Mouse (Mus musculus): ENCODE results near the gene Atcay.
A peak's percentile ranks its signal among the peaks of the same experiment; 100 is the strongest.
"Not testable (repeated sequence)": the region's sequence is repeated elsewhere in the genome, so short reads cannot be mapped to it uniquely, and the experiment has no call there.

Gene Atcay

DNA sequence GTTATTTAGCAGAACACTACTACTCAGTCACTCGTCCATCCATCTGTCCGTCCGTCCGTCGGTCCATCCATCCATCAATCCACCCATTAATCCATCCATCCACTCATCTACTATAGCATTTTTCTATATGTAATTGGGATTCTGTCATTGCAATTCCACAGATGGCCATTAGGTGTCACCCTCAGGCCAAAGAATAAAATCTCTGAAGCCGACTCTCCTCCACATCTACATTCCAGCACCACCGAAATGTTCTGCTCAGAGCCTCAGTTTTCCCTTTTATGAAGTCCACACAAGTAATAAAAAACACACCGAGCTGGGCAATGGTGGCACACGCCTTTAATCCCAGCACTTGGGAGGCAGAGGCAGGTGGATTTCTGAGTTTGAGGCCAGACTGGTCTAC is 32.4 kb downstream of the Atcay start:
- peak; percentile 73 for DNase-seq

DNA sequence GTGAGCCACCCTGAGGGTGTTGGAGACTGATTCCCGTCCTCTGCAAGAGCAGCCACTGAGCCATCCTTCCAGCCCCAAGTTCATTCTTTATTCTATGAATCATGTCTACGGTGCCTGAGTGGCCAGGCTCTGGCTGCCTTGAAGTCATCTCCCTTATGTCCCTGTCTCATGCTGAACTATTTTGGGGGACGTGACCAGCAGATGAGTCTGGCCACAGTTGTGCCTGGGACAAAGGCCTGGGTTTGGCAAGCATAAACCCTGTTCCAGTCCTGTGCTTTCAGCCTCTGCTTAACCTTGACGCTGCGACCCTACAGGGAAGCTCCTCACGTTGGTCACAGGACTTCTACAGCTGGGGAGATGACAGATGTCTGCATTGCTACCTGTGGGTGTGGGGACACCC is 33.3 kb downstream of the Atcay start:
- no peak for DNase-seq

DNA sequence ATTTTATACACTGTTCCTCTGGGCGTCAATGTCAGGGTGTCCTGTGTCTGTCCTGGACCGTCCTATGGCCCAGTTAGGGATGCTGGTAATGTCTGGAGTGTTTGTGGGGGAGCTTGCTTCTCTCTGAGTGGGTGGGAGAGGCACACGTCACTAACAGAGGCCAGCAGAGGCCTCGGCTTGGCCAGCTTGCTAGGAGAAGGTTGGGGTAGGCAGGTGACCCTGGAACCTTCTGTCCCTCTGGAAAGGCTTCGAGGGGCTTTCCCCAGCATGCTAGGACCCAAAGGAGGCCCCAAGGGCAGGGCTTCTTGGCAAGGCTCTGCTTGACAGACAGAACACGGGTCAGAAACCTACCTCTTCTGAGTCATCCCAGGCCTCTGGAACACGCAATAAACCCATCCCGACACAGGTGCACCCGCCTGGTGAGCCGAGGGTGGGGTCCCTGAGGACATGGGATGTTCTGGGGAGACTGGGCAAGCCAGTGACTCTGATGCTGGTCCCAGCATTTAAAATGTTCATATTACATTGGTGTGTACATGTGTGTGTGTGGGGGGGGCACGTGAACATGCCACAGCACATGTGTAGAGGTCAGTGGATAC is 34.1 kb downstream of the Atcay start:
- no peak for DNase-seq

DNA sequence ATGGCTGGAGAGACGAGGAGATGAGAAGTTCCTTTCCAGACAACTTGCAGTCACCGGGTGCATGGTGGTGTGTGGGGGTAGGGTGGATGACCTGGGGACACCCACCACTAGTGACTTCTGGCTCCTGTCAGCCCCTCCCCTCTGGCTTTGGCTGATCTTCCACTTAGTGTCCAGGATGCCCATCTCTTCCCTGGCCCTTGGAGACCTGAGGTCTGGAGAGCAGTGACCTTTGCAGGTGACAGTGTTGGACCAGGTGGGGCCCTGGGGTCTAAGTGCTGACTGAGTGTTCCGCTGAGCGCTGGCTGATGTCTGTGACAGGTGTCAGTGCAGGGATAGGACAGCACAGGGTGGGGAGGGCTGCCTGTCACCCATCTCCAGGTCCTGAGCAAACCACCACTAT is 35.3 kb downstream of the Atcay start:
- DNase-seq, result no peak

DNA sequence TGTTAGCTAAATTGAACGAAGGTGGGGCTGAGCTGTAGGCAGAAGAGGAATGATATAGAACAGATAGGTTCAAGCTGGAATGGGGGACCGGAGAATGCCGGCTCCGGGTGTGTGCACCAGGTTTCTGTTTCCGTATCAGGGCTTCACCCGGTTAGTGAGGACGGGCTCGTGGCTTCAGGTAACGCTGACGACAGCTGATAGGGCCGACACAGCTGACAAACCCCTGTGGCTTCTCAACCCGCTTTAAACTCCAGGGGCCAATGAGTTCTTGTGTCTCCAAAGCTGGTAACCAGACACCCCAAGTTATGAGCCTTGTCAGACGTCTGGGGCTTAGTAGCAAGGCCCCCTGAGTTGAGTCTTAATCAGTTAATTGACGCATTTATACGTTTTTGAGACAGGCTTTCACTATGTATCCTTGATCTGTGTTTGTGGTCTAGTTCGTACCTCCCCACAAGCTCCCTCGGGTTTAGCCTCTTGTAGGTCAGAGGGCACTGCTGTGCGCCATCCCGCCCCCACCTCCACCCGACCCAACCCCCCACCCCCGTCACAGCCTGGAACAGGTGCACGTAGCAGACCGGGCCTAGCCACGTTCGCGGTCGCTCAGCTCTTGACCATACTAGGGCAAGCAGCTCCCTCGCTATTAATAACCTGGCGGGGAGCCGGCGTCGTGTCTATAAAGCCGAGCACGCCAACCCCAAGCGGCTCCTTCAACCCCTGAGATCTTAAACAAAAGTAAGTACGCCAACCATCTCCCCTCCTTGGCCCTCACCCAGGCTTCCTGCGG is 36.5 kb downstream of the Atcay start:
- DNase-seq, result peak; percentile 74

DNA sequence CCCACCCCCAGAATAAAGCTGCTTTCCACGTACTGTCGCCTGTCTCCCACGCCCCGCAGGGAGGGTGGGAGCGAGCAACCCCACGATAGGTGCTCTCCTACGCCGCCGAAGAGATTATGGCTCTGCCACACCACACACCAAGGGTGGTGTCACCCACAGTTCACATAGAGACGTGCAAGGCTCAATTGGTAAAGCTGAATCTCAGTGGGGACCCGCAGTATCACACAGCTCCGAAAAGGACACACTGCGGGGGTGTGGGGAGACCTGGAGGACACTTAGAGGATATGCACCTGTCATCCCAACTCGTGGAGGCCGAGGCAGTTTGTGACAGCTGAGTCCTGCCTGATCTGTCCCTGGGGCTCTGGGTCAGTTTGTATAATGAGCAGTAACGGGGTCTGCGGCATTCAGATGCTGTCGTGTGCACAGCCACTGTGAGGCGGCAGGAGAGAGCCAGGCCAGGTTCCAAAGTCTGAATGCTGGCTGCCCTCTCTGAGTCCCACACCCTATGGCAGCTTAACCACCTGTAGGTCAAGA is 37.6 kb downstream of the Atcay start:
- DNase-seq, result no peak

DNA sequence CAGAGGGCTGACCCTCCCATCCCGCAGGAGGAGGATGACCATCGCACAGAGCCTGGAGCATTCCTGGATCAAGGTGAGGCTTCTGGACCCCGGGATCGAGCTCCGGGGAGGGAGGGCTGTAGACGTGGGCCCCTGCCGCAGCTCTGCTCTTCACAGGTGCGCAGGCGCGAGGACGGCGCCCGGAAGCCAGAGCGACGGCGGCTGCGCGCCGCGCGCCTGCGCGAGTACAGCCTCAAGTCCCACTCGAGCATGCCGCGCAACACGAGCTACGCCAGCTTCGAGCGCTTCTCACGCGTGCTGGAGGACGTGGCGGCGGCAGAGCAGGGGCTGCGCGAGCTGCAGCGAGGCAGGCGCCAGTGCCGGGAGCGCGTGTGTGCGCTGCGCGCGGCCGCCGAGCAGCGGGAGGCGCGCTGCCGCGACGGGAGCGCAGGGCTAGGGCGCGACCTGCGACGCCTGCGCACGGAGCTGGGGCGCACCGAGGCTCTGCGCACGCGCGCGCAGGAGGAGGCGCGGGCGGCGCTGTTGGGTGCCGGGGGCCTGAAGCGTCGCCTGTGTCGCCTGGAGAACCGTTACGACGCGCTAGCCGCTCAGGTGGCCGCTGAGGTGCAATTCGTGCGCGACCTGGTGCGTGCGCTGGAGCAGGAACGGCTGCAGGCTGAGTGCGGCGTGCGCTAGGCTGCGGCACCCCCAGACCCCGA is 38.2 kb downstream of the Atcay start:
- peak; percentile 83 for DNase-seq

DNA sequence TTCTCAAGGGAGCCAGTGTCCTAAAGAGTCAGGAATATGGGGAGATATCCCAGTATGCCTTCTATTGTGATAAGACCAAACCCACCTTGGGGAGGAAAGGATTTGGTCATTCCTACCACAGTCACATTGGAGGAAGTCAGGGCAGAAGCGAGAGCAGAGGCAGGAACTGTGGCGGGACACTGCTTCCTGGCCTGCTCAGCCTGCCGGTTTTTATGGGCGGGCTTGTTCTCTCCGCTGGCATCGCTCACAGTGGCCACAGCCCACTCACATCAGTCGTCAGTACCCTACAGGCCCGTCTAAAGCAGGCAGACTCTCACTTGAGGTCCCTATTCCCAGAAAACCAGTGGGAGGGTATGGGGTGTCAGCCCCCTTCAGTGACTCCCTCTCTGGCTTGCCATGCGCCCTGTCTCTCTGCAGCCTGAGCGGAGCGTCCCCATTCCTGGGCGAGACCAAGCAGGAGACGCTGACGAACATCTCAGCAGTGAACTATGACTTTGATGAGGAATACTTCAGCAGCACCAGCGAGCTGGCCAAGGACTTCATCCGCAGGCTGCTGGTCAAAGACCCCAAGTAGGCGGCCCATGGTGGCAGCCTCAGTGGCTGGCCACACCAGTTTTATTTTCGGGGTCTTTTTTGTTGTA is 39.2 kb downstream of the Atcay start:
- peak; percentile 56 for DNase-seq

DNA sequence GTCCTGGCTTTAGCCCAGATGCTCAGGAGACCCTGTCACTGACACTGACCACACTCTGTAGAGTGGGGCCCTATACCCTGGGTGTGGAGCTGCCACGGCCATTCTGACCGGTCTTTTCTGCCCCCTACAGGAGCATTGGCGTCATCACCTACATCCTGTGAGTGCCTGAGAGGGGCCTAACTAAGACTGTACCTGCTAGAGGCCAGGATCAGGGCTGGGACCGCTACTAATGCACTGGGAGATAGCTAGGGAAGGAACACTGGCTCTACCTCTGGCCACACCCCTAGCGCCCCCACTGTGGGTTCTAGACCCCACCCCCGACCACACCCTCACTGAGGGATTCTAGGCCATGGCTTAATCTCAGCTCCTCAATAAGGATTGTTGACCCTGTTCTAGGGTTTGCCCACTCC is 39.7 kb downstream of the Atcay start:
- DNase-seq, result peak; percentile 51

DNA sequence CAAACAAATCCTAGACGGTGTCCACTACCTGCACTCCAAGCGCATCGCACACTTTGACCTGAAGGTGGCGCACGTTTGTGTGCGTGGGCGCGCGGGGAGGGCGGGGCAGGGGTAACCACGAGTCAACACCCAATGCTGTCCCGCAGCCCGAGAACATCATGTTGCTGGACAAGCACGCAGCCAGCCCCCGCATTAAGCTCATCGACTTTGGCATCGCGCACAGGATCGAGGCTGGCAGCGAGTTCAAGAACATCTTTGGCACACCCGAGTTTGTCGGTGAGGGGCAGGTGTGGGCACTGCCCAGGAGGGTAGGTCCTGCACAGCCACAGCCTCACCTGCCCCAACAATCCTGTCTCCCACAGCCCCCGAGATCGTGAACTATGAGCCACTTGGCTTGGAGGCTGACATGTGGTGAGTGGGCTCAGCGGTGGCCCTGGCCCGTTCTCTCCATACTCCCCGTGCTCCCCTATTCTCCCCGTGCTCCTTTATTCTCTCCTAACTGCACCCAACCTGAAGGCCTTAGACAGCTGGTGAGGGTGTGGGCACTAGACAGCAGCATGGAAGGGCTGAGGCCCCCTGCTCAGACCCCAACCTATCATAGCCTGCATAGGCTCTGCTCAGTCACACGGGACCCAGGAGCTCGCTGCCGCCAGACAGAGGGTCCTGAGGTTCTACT is 40.3 kb downstream of the Atcay start:
- DNase-seq, result peak; percentile 57

DNA sequence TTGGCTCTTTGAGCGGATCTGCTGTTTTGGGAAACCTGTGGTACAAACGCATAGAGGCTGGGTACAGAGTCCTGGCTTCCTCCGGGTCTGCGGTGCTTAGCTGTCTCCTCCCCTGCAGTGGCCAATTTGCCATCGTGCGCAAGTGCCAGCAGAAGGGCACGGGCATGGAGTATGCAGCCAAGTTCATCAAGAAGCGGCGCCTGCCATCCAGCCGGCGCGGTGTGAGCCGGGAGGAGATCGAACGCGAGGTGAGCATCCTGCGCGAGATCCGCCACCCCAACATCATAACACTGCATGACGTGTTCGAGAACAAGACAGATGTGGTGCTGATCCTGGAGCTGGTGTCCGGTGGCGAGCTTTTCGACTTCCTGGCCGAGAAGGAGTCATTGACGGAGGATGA is 40.8 kb downstream of the Atcay start:
- DNase-seq, result no peak

DNA sequence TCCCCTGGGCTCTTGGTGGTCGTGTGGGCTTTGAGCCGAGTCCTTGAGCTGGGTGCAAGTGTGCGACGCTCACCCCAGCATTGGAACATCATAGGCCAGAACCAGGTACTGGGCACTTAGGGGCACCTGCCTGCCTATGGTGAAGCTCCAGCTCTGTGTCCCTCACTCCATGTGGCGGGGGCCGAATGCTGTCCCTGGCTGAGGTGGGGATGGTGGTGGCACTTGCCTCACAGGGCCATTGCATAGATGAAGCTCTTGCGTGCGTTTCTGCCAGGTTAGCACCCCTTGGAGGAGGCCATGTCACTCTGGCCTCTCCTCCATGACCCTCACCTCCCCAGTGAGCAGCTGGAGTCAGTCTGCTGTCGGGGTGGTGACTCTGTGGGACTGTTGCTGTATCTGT is 43.5 kb downstream of the Atcay start:
- DNase-seq, result no peak

DNA sequence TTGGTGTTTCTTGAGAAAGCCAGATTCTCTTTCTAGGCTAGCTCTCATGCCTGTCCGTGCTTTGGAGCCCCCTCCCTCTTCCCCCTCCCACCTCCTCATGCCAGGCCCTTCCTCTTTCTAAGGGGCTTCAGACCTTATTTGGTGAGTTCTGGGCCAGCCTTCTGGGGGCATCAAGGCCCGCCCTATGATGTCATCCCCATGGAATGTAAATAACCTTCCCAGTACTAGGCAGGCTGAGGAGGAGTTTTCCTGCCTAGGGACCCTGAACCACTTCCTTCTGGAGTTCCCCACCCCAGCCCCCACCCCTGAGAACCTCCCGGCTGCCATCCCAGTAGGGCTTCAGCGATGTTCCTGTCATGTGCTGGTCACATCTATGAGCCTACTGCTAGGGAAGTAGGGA is 45.9 kb downstream of the Atcay start:
- DNase-seq, result peak; percentile 86

DNA sequence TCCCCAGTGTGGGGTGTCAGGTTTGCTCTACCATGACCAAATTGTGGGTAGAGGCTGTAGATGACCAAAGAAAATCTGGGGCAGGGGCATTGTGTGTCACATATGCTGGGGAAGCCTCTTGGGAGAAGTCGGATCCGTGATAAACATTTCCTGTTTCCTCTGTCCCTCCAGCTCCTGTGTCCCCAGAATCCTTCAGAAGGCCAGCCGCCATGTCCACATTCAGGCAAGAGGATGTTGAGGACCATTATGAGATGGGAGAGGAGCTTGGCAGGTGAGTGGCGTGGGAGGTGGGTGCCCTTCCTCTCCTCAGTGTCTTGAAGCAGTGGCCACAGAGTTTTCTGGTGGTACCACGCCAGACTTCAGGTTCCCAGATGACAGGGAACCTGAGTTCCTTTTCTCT is 46.8 kb downstream of the Atcay start, which contains the start of gene 4930442H23Rik:
Gene 4930442H23Rik (minus strand): TSS at position 45 of the 400 bp plus-strand sequence.
- DNase-seq, result no peak

DNA sequence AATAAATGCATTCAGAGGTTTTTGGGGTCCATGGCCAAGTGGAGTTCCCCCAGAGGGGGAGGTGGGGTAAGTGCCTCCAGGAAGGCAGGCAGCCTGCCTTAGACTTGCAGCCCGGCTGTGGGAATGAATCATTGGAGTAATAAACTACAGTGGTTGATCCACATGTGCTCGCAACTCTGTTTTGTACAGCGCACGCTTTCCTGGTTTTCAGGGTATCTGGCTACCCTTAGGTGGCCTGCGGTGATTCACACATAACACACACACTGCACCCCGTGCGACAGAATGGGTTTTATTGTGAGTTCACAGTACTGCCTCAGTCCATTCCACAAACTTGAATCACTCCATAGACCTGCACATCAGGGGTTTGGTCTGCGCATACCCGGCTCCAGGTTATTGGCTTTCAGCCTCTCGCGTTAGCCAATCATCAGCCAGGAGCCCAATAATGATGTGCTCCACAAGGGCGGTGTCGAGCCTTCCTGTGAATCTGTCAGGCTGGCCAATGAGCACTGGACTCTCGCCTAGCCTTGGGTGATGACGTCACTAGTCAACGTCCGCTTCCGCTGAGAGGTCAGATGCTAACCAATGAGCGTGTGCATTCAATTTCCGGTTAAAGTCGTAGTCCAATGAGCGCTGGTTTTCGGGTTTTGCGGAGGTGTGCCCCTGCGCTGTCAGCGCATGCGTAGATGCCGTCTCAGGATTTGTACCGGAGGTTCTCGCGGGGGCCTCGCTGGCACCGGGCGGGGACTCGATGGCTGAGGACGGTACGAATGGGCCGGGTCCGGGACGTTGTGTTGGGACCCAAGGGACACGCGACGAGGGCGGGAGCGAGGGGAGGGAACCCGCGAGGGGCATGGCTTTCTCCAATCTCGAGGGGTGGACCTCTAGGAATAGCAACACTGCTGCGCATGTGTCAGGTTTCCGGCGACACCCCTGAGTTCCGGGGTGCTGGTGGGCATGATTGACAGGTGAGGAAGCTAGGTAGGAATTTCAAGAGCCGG is 48.0 kb downstream of the Atcay start, which contains the start of gene Dapk3:
Gene Dapk3 (plus strand): TSS at position 670 of the 998 bp plus-strand sequence.
- DNase-seq, result peak; percentile 98

DNA sequence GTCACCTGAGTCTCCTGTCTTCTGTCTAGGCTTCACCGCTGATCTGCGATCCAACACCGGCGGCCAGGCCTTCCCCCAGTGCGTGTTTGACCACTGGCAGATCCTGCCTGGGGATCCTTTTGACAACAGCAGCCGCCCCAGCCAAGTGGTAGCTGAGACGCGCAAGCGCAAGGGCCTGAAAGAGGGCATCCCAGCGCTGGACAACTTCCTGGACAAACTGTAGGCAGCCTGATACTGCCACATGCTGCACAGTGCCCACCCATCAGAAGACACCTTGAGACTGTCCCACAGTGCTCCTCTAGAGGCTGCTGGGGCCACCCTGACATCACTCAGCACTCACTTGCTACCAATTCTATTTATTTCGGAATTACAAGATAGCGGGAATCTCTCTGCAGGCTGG is 48.8 kb downstream of the Atcay start:
- DNase-seq, result not testable (repeated sequence)

DNA sequence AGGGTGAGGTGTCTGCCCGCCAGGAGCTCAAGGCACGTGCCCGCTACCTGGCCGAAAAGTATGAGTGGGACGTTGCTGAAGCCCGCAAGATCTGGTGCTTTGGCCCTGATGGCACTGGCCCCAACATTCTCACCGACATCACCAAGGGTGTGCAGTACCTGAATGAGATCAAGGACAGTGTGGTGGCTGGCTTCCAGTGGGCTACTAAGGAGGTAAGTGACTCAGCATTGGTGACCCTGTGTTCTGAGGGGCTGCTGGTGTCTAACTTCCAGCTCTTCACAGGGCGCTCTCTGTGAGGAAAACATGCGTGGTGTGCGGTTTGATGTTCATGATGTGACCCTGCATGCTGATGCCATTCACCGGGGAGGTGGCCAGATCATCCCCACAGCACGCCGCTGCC is 49.7 kb downstream of the Atcay start:
- no peak for DNase-seq

DNA sequence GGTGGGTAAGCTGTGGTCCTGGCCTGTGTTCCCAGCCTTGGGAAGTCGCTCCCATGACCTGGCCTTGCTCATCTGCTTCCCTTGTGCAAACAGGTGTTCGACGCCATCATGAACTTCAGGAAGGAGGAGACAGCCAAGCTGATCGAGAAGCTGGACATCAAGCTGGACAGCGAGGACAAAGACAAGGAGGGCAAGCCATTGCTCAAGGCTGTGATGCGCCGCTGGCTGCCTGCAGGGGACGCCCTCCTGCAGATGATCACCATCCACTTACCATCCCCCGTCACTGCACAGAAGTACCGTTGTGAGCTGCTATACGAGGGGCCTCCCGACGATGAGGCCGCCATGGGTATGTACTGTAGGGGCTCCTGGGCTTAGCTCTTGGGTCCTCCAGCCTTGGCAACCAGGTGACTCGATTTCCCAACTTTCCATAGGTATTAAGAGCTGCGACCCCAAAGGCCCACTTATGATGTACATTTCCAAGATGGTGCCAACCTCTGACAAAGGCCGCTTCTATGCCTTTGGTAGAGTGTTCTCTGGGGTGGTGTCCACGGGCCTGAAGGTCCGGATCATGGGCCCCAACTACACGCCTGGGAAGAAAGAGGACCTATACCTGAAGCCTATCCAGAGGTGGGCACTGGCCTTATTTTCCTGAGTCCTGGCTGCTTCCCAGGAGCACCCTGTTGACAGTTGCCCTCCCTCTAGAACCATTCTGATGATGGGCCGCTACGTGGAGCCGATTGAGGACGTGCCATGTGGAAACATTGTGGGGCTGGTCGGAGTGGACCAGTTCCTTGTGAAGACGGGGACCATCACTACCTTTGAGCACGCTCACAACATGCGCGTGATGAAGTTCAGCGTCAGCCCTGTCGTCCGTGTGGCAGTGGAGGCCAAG is 50.9 kb downstream of the Atcay start:
- DNase-seq, result no peak

DNA sequence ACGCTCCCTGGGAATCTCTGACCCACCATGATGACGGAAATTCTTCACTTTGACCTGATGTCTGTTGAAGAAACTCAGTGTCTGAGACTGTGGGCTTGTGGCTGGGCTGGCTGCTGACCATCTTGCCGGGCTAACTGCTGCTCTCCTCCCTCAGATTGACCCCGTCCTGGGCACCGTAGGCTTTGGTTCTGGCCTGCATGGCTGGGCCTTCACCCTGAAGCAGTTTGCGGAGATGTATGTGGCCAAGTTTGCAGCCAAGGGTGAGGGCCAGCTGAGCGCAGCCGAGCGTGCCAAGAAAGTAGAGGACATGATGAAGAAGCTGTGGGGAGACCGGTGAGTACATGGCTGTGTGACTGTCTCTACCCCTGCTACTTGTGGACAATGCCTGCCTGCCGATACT is 51.7 kb downstream of the Atcay start:
- DNase-seq, result no peak
